ENCODE assay signal across 9 mouse cellular contexts in genomic region chr15:85207081-85207480, GRCm38 (mm10). TPM values are rescaled to one million over a fixed set of nuclear protein-coding genes. Genes with fewer than 3 reads are reported as not detected.
DNase-seq lines count a peak whose midpoint lies in the region; ATAC-seq lines count a peak whose summit lies in the region.
"Had no signal": no experiment of that assay in that cellular context is flagged by ENCODE, and none has a peak within 500 bp of the region (broad histone marks: within the 10 kb centered on the region; RNA-seq: fewer than 3 reads in every experiment).

No protein-coding gene starts in this region.

- H3K9me3 ChIP-seq in heart, embryonic 14.5 days (ENCODE audit: control insufficient read depth, low read length), result no peaks in the 10 kb centered on the region
- no peaks in the 10 kb centered on the region; the same call in 1 of the 2 replicates for H3K9me3 ChIP-seq in midbrain, embryonic 11.5 days (ENCODE audit: control insufficient read depth, low read length)

- DNase-seq in heart, adult 11 months, result peak; percentile 95
- no peak for DNase-seq in heart, postnatal 36 days
- DNase-seq in ZHBTc4 (ENCODE audit: low read depth, low spot score), result peak; percentile 36
- DNase-seq in midbrain, embryonic 11.5 days (ENCODE audit: low spot score, missing footprints), result peak; percentile 93
- DNase-seq in frontal cortex, postnatal 36 days (ENCODE audit: low spot score in 2 of 2), result no peak
- no peak for DNase-seq in urinary bladder, adult 2 months (ENCODE audit: low spot score)
- no peak for DNase-seq in spleen, postnatal 4 days (ENCODE audit: low spot score in 2 of 2)
- DNase-seq: thymus, adult 18-20 months had no signal

- H3K4me2 ChIP-seq in heart, embryonic 14.5 days (ENCODE audit: low read length), result peak overlapping the region; percentile 87
- peak overlapping the region; percentile 85 for H3K4me2 ChIP-seq in midbrain, embryonic 11.5 days

- H3K27me3 ChIP-seq in heart, embryonic 14.5 days (ENCODE audit: control insufficient read depth, insufficient read depth, low read length), result peaks cover 16% of the 10 kb centered on the region
- H3K27me3 ChIP-seq in midbrain, embryonic 11.5 days (ENCODE audit: control insufficient read depth, insufficient read depth, low read length), result peaks cover 2% of the 10 kb centered on the region; the same call in 1 of the 2 replicates

- H3K36me3 ChIP-seq in heart, embryonic 14.5 days (ENCODE audit: control insufficient read depth, insufficient read depth, low read length), result no peaks in the 10 kb centered on the region
- H3K36me3 ChIP-seq in midbrain, embryonic 11.5 days (ENCODE audit: control insufficient read depth, insufficient read depth, low read length), result peaks cover 7% of the 10 kb centered on the region

- intact Hi-C loops in heart, postnatal 36 days (cut with DNase I), result no loop called here

- peak overlapping the region; percentile 63 to 75 for H3K4me3 ChIP-seq in heart, embryonic 14.5 days (ENCODE audit: control insufficient read depth in 1 of 2, insufficient read depth in 1 of 2, low read depth in 1 of 2, low read length in 2 of 2)
- H3K4me3 ChIP-seq in midbrain, embryonic 11.5 days (ENCODE audit: low read depth, low read length), result peak overlapping the region; percentile 55

- H3K27ac ChIP-seq in heart, embryonic 14.5 days (replicated peaks in 1 of 2; ENCODE audit: control insufficient read depth in 1 of 2, insufficient read depth in 1 of 2, low read depth in 2 of 2, low read length in 2 of 2), result peak overlapping the region; percentile 53 to 74
- H3K27ac ChIP-seq in midbrain, embryonic 11.5 days (ENCODE audit: low read depth, low read length), result peak overlapping the region; percentile 59; the same call in 1 of the 2 replicates

- no peak for ATAC-seq in heart, embryonic 14.5 days (ENCODE audit: insufficient number of reproducible peaks, insufficient read depth, low FRiP score, low read depth)
- ATAC-seq in midbrain, embryonic 11.5 days (ENCODE audit: low FRiP score), result no peak

- peaks cover 13 to 25% of the 10 kb centered on the region in 2 experiments for H3K4me1 ChIP-seq in heart, embryonic 14.5 days (ENCODE audit: control insufficient read depth in 2 of 2, insufficient read depth in 2 of 2, low read length in 2 of 2)
- peaks cover 19% of the 10 kb centered on the region for H3K4me1 ChIP-seq in midbrain, embryonic 11.5 days (ENCODE audit: control insufficient read depth, insufficient read depth, low read length)

- 21% methylated on average over 3 of the region's 3 CpGs for WGBS in heart, embryonic 14.5 days
- 2% methylated on average over 3 of the region's 3 CpGs for WGBS in midbrain, embryonic 11.5 days

- H3K9ac ChIP-seq in heart, embryonic 14.5 days (ENCODE audit: low read length), result peak overlapping the region; percentile 73
- H3K9ac ChIP-seq in midbrain, embryonic 11.5 days (ENCODE audit: low read length), result peak overlapping the region; percentile 92

RNA-seq across cellular contexts. Expression of gene Fbln1, which starts 1.3 kb away (rescaled TPM):
- total RNA-seq in heart, postnatal 36 days (2021), result 10 to 100 TPM; 88.9 to 98.0 TPM
- polyA plus RNA-seq in heart, embryonic 14.5 days (2014; fragmentation: Nextera tagmentation; extraction: Ambion mirVana), result 128 and 162 TPM in 2 replicates
- polyA plus RNA-seq in midbrain, embryonic 11.5 days (2014; fragmentation: Nextera tagmentation; extraction: Ambion mirVana), result 153 and 165 TPM in 2 replicates
- 489 and 829 TPM in 2 replicates for polyA plus RNA-seq in urinary bladder, adult 2 months (2012; rRNA removed)

Comparison
In these comparisons a context has a peak if more than half of its experiments do, and no peak if none do; other contexts are left out.
1. DNase-seq: peak in heart, adult 11 months (single experiment), ZHBTc4 (single experiment) and midbrain, embryonic 11.5 days (single experiment); none in heart, postnatal 36 days (0 of 2), frontal cortex, postnatal 36 days (0 of 2), urinary bladder, adult 2 months (single experiment) and spleen, postnatal 4 days (0 of 2).